Mouse (Mus musculus) small intestine, adult 2 months (tissue): ENCODE results near the gene Fbxw4. TPM values are rescaled to one million over a fixed set of nuclear protein-coding genes. Genes with fewer than 3 reads are reported as not detected.

ENCODE experiments used
- H3K27ac ChIP-seq: fragments of 200-500 bp; 2 replicates; pipeline ENCODE4 v1.5.1; 2012; ENCODE audit warnings: low read depth, low read length, control low read depth, inconsistent platforms; ENCODE audit not compliant: insufficient read depth
- H3K27me3 ChIP-seq: fragments of 200-500 bp; 2 replicates; pipeline ENCODE4 v1.6.1; 2012; ENCODE audit warnings: mild to moderate bottlenecking, moderate library complexity, low read length, inconsistent platforms; ENCODE audit not compliant: control insufficient read depth, insufficient read depth
- H3K36me3 ChIP-seq: fragments of 200-500 bp; 2 replicates; pipeline ENCODE4 v1.6.1; 2012; ENCODE audit warnings: mild to moderate bottlenecking, low read length, control low read depth, inconsistent platforms; ENCODE audit not compliant: control insufficient read depth, insufficient read depth
- H3K4me1 ChIP-seq: fragments of 200-500 bp; 2 replicates; pipeline ENCODE4 v1.6.1; 2012; ENCODE audit warnings: low read length, inconsistent platforms, mixed read lengths; ENCODE audit not compliant: control insufficient read depth, insufficient read depth, insufficient read length
- H3K4me3 ChIP-seq: fragments of 200-500 bp; 2 replicates; pipeline ENCODE4 v1.5.1; 2012; ENCODE audit warnings: low read depth, mild to moderate bottlenecking, control low read depth, inconsistent platforms, low read length, moderate library complexity
- CTCF ChIP-seq: fragments of 200-500 bp; IDR thresholded peaks from 2 replicates; pipeline ENCODE4 v1.5.1; 2012; ENCODE audit warnings: low read depth, mild to moderate bottlenecking, control low read depth, inconsistent platforms, low read length, moderate library complexity, mixed read lengths; ENCODE audit not compliant: insufficient replicate concordance, insufficient read length; ENCODE audit errors: extremely low read depth
- POLR2A ChIP-seq: fragments of 200-500 bp; IDR thresholded peaks from 2 replicates; pipeline ENCODE4 v1.6.1; 2012; ENCODE audit warnings: low read depth, mild to moderate bottlenecking, control low read depth, inconsistent platforms, low read length, moderate library complexity
- WGBS: fragments of 180-500 bp; shearing (Covaris S2); methylation state at CpG from one replicate; pipeline ENCODE4 v1.1.7; 2018; 5-methylcytosine and 5-hydroxymethylcytosine counted together
- polyA plus RNA-seq: library from polyadenylated mRNA; depleted of rRNA; stranded (reverse); fragments of >200 nt; gene quantifications from 2 replicates; pipeline ENCODE4 v1.2.3, GENCODE M21; 2012

Gene Fbxw4
- polyA plus RNA-seq, 1 experiment: 44.8 TPM

DNA sequence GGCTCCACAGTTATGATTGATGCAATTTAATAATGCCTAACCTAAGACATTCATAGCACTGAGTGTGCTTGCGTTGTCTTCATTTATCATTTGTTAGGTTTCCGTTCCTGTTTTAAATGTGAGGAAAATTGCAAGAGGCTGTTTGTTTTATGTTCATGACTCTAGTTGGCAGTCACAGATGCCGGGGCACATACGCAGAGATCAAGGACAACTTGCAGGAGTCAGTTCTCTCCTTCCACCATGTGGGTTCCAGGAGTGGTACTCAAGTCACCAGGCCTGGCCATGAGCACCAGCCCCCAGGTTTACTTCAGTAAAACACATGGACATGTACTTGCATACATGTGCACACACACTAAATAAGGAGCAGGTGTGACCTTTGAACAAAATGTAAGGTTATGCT, 8.9 kb upstream of the Fbxw4 start:
- Histone ChIP-seq H3K27me3 (peaks cover 1% of the 10 kb centered on the region; the same call in 1 of the 2 replicates), H3K27ac (no peak overlapping the region), H3K4me1 (no peaks in the 10 kb centered on the region), H3K4me3 (no peak overlapping the region), H3K36me3 (no peaks in the 10 kb centered on the region)
- no peak for TF ChIP-seq POLR2A
- no peak for TF ChIP-seq CTCF
- WGBS: 87% methylated on average over 4 of the region's 4 CpGs

DNA sequence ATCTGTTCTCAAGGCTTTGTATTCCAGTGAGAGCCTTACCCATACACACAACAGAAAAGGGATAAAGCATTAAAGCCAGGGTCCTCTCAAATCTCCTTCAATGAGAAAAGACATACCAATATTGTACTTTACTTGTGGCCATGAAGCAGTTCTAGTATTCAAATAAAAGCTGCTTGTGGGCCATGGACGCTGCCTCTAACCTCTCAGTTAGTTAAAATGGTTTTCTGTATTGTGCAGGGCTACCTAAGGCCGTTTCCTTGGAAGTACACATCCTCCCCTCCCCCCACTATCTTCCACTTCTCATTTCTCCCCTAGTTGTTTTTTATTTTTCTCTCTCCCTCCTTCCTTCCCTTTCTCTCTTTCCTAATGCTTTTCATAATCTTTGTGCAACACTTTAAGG, 3.7 kb upstream of the Fbxw4 start:
- Histone ChIP-seq H3K36me3 (no peaks in the 10 kb centered on the region), H3K4me3 (no peak overlapping the region), H3K27ac (no peak overlapping the region), H3K27me3 (no peaks in the 10 kb centered on the region), H3K4me1 (peaks cover 3% of the 10 kb centered on the region; the same call in 1 of the 2 replicates)
- WGBS: 65% methylated on average over 2 of the region's 2 CpGs
- TF ChIP-seq POLR2A (no peak), CTCF (no peak)

DNA sequence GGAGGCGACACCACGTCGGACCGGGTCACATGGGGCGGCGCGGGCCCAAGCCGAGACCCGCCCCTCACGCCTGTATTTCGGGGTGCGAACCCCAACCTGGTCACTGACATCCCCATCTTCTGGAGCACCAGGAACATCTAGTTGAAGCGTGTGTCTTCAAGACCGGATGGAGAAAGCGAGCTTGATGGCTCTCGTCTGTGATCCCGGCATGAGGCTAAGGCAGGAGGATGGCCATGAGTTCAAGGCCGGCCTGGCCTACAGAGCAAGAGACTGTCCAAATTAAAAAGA, 335 bp upstream of the Fbxw4 start:
- Histone ChIP-seq H3K36me3 (no peaks in the 10 kb centered on the region), H3K27ac (peak overlapping the region; percentile 89; the same call in 1 of the 2 replicates), H3K4me1 (peaks cover 3% of the 10 kb centered on the region; the same call in 1 of the 2 replicates), H3K4me3 (peak overlapping the region; percentile 99), H3K27me3 (no peaks in the 10 kb centered on the region)
- 11% methylated on average over 18 of the region's 18 CpGs for WGBS
- TF ChIP-seq POLR2A: no peak
- no peak for TF ChIP-seq CTCF

- Histone ChIP-seq H3K27ac (no peak overlapping the region), H3K27me3 (no peaks in the 10 kb centered on the region), H3K4me1 (peaks cover 3% of the 10 kb centered on the region; the same call in 1 of the 2 replicates), H3K4me3 (peak overlapping the region; percentile 99), H3K36me3 (no peaks in the 10 kb centered on the region)
- WGBS: 2% methylated on average over 18 of the region's 18 CpGs
- TF ChIP-seq CTCF (no peak), POLR2A (no peak)
These were observed 793 bp downstream of the Fbxw4 start for GRCm38 (mm10) chr19:45659301-45659737.

DNA sequence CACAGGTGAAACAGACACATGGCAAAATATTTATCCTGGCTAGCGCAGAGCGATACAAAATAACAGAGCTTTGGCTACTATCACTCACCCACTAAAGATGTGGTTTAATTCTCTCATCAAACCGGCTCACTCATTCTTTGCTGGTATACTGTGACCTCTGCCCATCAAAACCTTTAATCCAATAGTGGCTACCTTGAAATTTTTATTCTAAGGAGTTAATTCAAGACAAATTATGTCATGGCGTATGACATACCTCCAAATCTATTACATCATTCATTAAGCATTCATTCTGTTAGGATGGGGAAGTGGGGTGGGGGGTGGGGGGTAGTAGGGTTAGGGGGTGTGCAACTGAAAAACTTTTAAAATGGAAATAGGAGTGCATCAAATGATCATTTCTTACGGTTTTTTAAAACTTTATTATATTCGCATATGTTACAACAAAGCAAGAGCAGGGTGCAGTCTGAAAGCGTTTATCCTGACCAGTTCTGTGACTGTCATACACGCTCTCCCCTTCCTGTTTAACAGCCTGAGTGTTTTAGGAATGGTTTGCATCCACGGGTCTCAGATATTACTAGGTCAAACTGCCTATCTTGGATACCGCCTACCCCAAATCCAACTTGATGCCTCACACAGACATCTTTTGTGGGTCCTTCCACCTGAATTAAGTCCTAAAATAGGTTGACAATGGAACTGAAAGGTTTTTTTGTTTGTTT, 1.4 kb downstream of the Fbxw4 start:
- TF ChIP-seq CTCF (no peak), POLR2A (no peak)
- Histone ChIP-seq H3K27ac (no peak overlapping the region), H3K36me3 (no peaks in the 10 kb centered on the region), H3K4me3 (no peak overlapping the region), H3K27me3 (no peaks in the 10 kb centered on the region), H3K4me1 (peaks cover 3% of the 10 kb centered on the region; the same call in 1 of the 2 replicates)
- WGBS: 75% methylated on average over 10 of the region's 10 CpGs

DNA sequence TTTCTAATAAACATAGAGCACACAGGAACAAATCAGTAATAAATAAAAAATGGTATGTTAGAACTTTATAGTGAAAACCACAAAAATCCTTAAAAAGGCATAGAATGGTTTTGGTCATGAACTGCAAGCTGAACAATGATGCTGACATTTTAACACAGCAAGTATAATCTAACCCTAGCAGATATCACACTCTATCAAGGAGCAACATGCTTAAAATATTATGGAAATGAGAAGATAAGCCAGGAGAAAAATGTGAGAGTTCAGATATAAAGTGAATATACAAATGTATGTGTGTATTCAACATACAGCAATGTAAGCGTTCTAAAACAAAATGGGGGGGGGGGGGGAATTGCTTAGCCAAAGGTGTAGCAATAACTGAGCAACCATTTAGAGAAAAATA, 2.3 kb downstream of the Fbxw4 start:
- no peak overlapping the region for H3K27ac ChIP-seq
- peaks cover 3% of the 10 kb centered on the region; the same call in 1 of the 2 replicates for H3K4me1 ChIP-seq
- 82% methylated on average over 1 of the region's 1 CpGs for WGBS
- no peak overlapping the region for H3K4me3 ChIP-seq
- TF ChIP-seq POLR2A (no peak), CTCF (no peak)
- H3K36me3 ChIP-seq: no peaks in the 10 kb centered on the region
- H3K27me3 ChIP-seq: no peaks in the 10 kb centered on the region

DNA sequence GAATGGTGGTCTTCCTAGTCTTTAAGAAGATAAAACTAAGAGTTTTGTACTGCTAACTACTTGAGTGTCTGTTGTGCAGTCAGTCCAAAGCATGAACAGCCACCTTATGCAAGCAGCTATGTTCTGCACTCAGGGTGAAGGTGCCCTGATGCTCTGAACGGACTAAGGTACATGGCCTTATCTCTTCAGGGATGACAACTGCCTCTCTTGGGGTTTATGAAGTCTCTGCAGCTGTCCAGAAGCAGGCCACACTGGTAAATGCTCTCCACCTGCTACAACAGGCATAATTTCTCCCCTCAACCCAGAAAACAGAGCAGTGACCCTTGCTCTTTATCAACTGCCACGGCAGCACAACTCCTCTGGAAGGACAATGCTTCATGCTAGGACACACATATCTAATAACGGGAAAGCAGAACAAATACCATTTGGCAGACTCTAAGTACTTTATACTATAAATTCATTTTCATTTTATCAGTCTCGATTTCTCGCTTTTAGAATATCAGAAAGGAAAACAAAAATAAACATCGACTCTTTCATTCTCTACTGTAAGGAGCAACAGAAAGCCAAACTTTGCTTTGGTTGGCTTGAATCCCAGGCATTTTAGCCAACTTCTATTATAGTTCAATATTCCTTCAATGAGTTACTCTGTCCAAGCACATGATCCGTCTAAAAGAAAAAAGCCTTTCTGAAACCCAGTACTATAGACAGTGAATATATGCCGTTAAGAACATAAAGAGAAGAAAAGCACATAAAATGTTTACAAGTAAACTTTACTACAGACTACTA, 3.1 kb downstream of the Fbxw4 start:
- Histone ChIP-seq H3K4me3 (no peak overlapping the region), H3K27ac (no peak overlapping the region), H3K36me3 (no peaks in the 10 kb centered on the region), H3K27me3 (no peaks in the 10 kb centered on the region), H3K4me1 (peaks cover 3% of the 10 kb centered on the region; the same call in 1 of the 2 replicates)
- TF ChIP-seq CTCF (no peak), POLR2A (no peak)
- 54% methylated on average over 8 of the region's 8 CpGs for WGBS
